Mouse (Mus musculus) lung, postnatal 0 days (tissue): Measurements from ENCODE around the gene Hmx2. TPM values are rescaled to one million over a fixed set of nuclear protein-coding genes. Genes with fewer than 3 reads are reported as not detected.

Experiments
- ATAC-seq: fragments of 200-750 bp; cut with Nextera tagmentation; 2 replicates; pipeline ENCODE4 v1.8.0; 2017; ENCODE audit warnings: moderate library complexity
- DNase-seq: peaks from one replicate; pipeline ENCODE4 v3.0.0-alpha.2; 2016; ENCODE audit warnings: low spot score
- H3K27ac ChIP-seq: fragments of 300-500 bp; sonication (generic); 2 replicates; pipeline ENCODE4 v1.5.1; 2014; ENCODE audit warnings: antibody characterized with exemption, mild to moderate bottlenecking, low read length, mixed read lengths
- H3K27me3 ChIP-seq: fragments of 300-500 bp; sonication (generic); replicated peaks from 2 replicates; pipeline ENCODE4 v1.6.1; 2014; ENCODE audit warnings: low read length, mixed read lengths; ENCODE audit not compliant: insufficient read depth
- H3K36me3 ChIP-seq: fragments of 300-500 bp; sonication (generic); 2 replicates; pipeline ENCODE4 v1.6.1; 2014; ENCODE audit warnings: low read length, mixed read lengths; ENCODE audit not compliant: insufficient read depth
- H3K4me1 ChIP-seq: fragments of 300-500 bp; sonication (generic); 2 replicates; pipeline ENCODE4 v1.6.1; 2014; ENCODE audit warnings: antibody characterized with exemption, low read depth, low read length, mixed read lengths; ENCODE audit not compliant: insufficient read depth
- H3K4me2 ChIP-seq: fragments of 300-500 bp; sonication (generic); replicated peaks from 2 replicates; pipeline ENCODE4 v1.6.1; 2014; ENCODE audit warnings: low read depth, mild to moderate bottlenecking, low read length, moderate library complexity, mixed read lengths
- H3K4me3 ChIP-seq: fragments of 300-500 bp; sonication (generic); 2 replicates; pipeline ENCODE4 v1.5.1; 2014; ENCODE audit warnings: low read depth, low read length
- H3K9ac ChIP-seq: fragments of 300-500 bp; sonication (generic); replicated peaks from 2 replicates; pipeline ENCODE4 v1.6.1; 2014; ENCODE audit warnings: low read depth, mild to moderate bottlenecking
- H3K9me3 ChIP-seq: fragments of 300-500 bp; sonication (generic); 2 replicates; pipeline ENCODE4 v1.6.1; 2016; ENCODE audit warnings: low read length, mixed read lengths
- CTCF ChIP-seq: IDR thresholded peaks from 2 replicates; pipeline ENCODE4 v1.5.1; 2016; ENCODE audit warnings: antibody characterized with exemption, mild to moderate bottlenecking
- EP300 ChIP-seq: IDR thresholded peaks from 2 replicates; pipeline ENCODE4 v1.6.1; 2016; ENCODE audit warnings: antibody characterized with exemption, mild to moderate bottlenecking, control low read depth
- WGBS: fragments of 180-500 bp; shearing (Covaris S2); extraction: QIAGEN DNeasy Blood & Tissue Kit; methylation state at CpG from one replicate; pipeline ENCODE4 v1.1.7; 2014; 5-methylcytosine and 5-hydroxymethylcytosine counted together
- polyA plus RNA-seq: library from polyadenylated mRNA; unstranded; fragments of >200 nt; fragmentation: Nextera tagmentation; extraction: Ambion mirVana; gene quantifications from 2 replicates; pipeline ENCODE4 v1.2.1, GENCODE M21; 2015

The Hmx2 gene
- polyA plus RNA-seq, 1 experiment from 2014 or later: not detected

GRCm38 (mm10) chr7:131542872-131543622 is 5.5 kb upstream of the Hmx2 start:
- WGBS: 2% methylated on average over 50 of the region's 71 CpGs
- H3K27me3 ChIP-seq: peaks cover 77% of the 10 kb centered on the region

DNA sequence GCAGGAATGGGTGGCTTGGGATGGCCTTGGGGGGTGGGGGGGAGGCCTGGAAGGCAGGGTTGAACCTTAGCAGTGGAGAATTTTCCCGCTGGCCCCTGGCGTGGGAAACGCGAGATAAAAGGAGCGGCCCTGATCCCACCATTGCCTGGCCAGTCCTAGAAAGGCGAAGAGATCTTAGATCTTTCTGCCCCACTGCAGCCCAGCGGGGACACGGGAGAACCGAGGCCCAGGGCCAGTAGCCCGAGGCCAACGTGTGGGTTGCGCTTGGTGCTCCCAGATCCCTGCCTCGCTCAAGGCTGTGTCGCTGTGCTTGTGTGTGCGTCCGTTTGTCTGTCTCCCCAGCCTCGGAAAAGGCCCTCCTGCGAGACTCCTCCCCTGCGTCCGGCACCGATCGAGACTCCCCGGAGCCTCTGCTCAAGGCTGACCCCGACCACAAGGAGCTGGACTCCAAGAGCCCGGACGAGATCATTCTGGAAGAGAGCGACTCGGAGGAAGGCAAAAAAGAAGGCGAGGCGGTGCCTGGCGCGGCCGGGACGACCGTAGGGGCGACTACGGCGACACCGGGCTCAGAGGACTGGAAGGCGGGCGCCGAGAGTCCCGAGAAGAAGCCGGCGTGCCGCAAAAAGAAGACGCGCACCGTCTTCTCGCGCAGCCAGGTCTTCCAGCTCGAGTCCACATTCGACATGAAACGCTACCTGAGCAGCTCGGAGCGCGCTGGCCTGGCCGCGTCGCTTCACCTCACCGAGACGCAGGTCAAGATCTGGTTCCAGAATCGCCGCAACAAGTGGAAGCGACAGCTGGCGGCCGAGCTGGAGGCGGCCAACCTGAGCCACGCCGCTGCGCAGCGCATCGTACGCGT is 4.7 kb upstream of the Hmx2 start:
- Histone ChIP-seq H3K27ac (no peak overlapping the region), H3K36me3 (no peaks in the 10 kb centered on the region), H3K9ac (no peak overlapping the region), H3K27me3 (peaks cover 84% of the 10 kb centered on the region), H3K4me3 (peak overlapping the region; percentile 35), H3K4me1 (peaks cover 16% of the 10 kb centered on the region; the same call in 1 of the 2 replicates), H3K9me3 (no peaks in the 10 kb centered on the region), H3K4me2 (peak overlapping the region; percentile 57)
- under 1% methylated on average over 73 of the region's 75 CpGs for WGBS
- TF ChIP-seq CTCF (no peak), EP300 (no peak)
- DNase-seq (no peak), ATAC-seq (0 out of 2 replicates have a peak, but pooled peaks have one; percentile 8)

More at GRCm38 (mm10) chr7:131542872-131543622, 5.5 kb upstream of the Hmx2 start:
- H3K4me2 ChIP-seq: peak overlapping the region; percentile 57
- ATAC-seq (no peak), DNase-seq (no peak)
- H3K9me3 ChIP-seq: no peaks in the 10 kb centered on the region
- no peaks in the 10 kb centered on the region for H3K36me3 ChIP-seq
- no peak overlapping the region for H3K27ac ChIP-seq
- peaks cover 16% of the 10 kb centered on the region; the same call in 1 of the 2 replicates for H3K4me1 ChIP-seq
- peak overlapping the region; percentile 35 for H3K4me3 ChIP-seq
- TF ChIP-seq CTCF (no peak), EP300 (no peak)
- H3K9ac ChIP-seq: no peak overlapping the region

GRCm38 (mm10) chr7:131544871-131545270 is 3.7 kb upstream of the Hmx2 start:
- ATAC-seq (no peak), DNase-seq (no peak)
- Histone ChIP-seq H3K4me1 (peaks cover 16% of the 10 kb centered on the region; the same call in 1 of the 2 replicates), H3K36me3 (no peaks in the 10 kb centered on the region), H3K9me3 (no peaks in the 10 kb centered on the region), H3K9ac (no peak overlapping the region), H3K27me3 (peaks cover 89% of the 10 kb centered on the region), H3K27ac (no peak overlapping the region), H3K4me2 (no peak overlapping the region), H3K4me3 (no peak overlapping the region)
- no peak for TF ChIP-seq EP300
- no peak for TF ChIP-seq CTCF
- WGBS: 3% methylated on average over 5 of the region's 5 CpGs

DNA sequence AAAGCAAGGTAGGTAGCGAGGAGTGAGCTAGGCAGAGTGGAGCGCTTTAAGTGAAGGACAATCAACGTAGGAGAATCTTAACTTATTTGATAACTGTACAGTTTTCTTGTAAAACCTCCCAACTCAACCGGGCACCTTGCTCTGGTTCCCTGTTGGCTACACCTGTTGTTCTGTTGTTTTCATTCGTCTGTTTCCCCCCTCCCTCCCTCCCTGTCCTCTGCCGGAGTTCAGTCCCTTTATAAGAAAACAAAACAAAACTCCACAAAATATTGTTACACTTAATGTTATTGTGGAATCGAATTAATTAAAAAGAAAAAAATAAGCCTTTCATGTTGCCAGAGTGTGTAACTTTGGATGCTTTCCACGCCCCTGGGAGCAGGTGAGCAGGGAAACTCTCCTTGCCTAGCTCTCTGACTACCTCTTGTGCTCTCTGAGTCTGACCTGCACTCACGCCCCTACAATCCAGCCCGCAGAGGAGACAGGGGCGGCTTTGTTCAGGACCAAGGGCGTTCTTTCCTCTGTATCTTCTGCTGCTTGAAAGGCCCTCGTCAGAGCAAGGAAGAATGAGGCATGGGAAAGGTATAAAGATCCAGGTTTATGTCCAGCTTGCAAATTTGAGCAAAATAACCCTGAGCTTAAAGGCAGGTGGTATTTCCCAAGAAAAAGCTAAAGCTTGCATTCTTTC is 2.7 kb upstream of the Hmx2 start:
- 3% methylated on average over 13 of the region's 13 CpGs for WGBS
- Histone ChIP-seq H3K27ac (no peak overlapping the region), H3K4me3 (no peak overlapping the region), H3K9ac (no peak overlapping the region), H3K9me3 (no peaks in the 10 kb centered on the region), H3K4me2 (no peak overlapping the region), H3K36me3 (no peaks in the 10 kb centered on the region), H3K27me3 (peaks cover 87% of the 10 kb centered on the region), H3K4me1 (peaks cover 16% of the 10 kb centered on the region; the same call in 1 of the 2 replicates)
- ATAC-seq (no peak), DNase-seq (no peak)
- TF ChIP-seq EP300 (no peak), CTCF (no peak)

DNA sequence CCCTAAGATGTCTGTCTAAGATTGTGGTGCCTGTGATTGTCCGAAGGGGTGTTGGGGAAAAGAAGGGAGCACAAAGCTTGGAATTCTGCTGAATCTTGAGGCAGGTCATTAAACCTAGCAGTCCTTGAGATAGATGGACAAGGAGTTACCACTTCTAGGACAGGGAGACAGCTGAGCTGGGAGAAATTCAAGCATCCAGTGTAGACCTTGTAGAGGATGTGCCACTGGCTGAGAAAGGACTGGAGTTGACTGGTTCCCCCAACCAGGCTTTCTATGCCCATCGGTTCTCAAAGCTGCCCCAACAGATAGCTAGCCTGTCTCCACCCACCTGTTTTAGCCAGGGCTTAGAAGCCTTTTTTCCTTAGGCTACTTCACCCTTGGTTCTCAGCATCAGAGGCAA is 2.1 kb upstream of the Hmx2 start:
- peaks cover 87% of the 10 kb centered on the region for H3K27me3 ChIP-seq
- H3K9me3 ChIP-seq: no peaks in the 10 kb centered on the region
- TF ChIP-seq CTCF: no peak
- no peak for TF ChIP-seq EP300
- H3K9ac ChIP-seq: no peak overlapping the region
- no peak overlapping the region for H3K27ac ChIP-seq
- peaks cover 16% of the 10 kb centered on the region; the same call in 1 of the 2 replicates for H3K4me1 ChIP-seq
- H3K4me3 ChIP-seq: no peak overlapping the region
- ATAC-seq: no peak
- DNase-seq: no peak
- no peaks in the 10 kb centered on the region for H3K36me3 ChIP-seq
- 3% methylated on average over 2 of the region's 2 CpGs for WGBS
- no peak overlapping the region for H3K4me2 ChIP-seq

- H3K27ac ChIP-seq: no peak overlapping the region
- TF ChIP-seq CTCF (no peak), EP300 (no peak)
- 3% methylated on average over 5 of the region's 5 CpGs for WGBS
- ATAC-seq (no peak), DNase-seq (no peak)
- no peak overlapping the region for H3K9ac ChIP-seq
- no peaks in the 10 kb centered on the region for H3K9me3 ChIP-seq
- H3K4me1 ChIP-seq: peaks cover 13% of the 10 kb centered on the region; the same call in 1 of the 2 replicates
- H3K36me3 ChIP-seq: no peaks in the 10 kb centered on the region
- no peak overlapping the region for H3K4me3 ChIP-seq
- H3K27me3 ChIP-seq: peaks cover 87% of the 10 kb centered on the region
- H3K4me2 ChIP-seq: no peak overlapping the region
Measured at GRCm38 (mm10) chr7:131547481-131547880, 1.1 kb upstream of the Hmx2 start.
